Mouse (Mus musculus): Measurements from ENCODE around the gene Clic5. TPM values are rescaled to one million over a fixed set of nuclear protein-coding genes. Genes with fewer than 3 reads are reported as not detected.

Clic5 gene
- polyA plus RNA-seq, 1 experiment from 2014 or later = 10.5 TPM

GRCm38 (mm10) chr17:44204787-44205186 lies 16.4 kb downstream of the Clic5 start:
- H3K4me1 ChIP-seq (replicated peaks; ENCODE audit: control insufficient read depth, insufficient read depth, low read length) = no peaks in the 10 kb centered on the region
- H3K4me2 ChIP-seq (ENCODE audit: low read length) = no peak overlapping the region
- DNase-seq (ENCODE audit: low spot score) (no peak), ATAC-seq (replicated peaks; ENCODE audit: low FRiP score, low TSS enrichment, low read depth) (no peak)
- no peaks in the 10 kb centered on the region for H3K9me3 ChIP-seq (ENCODE audit: control insufficient read depth, low read length)
- no peaks in the 10 kb centered on the region for H3K36me3 ChIP-seq (ENCODE audit: control insufficient read depth, insufficient read depth, low read length)
- H3K27me3 ChIP-seq (replicated peaks; ENCODE audit: control insufficient read depth, insufficient read depth, low read length) = no peaks in the 10 kb centered on the region
- H3K27ac ChIP-seq (ENCODE audit: low read depth) = no peak overlapping the region
- WGBS = 88% methylated on average over 1 of the region's 1 CpGs
- H3K4me3 ChIP-seq (ENCODE audit: low read depth, low read length) = no peak overlapping the region
- no peak overlapping the region for H3K9ac ChIP-seq (ENCODE audit: low read length)

- no peaks in the 10 kb centered on the region for H3K9me3 ChIP-seq (ENCODE audit: control insufficient read depth, low read length)
Measured at GRCm38 (mm10) chr17:44205562-44205961, 17.2 kb downstream of the Clic5 start.

GRCm38 (mm10) chr17:44208900-44209299 lies 20.5 kb downstream of the Clic5 start:
- Histone ChIP-seq H3K9me3 (ENCODE audit: control insufficient read depth, low read length) (no peaks in the 10 kb centered on the region), H3K4me2 (ENCODE audit: low read length) (no peak overlapping the region), H3K4me1 (replicated peaks; ENCODE audit: control insufficient read depth, insufficient read depth, low read length) (no peaks in the 10 kb centered on the region), H3K27ac (ENCODE audit: low read depth) (no peak overlapping the region), H3K9ac (ENCODE audit: low read length) (no peak overlapping the region), H3K4me3 (ENCODE audit: low read depth, low read length) (no peak overlapping the region), H3K36me3 (ENCODE audit: control insufficient read depth, insufficient read depth, low read length) (no peaks in the 10 kb centered on the region), H3K27me3 (replicated peaks; ENCODE audit: control insufficient read depth, insufficient read depth, low read length) (no peaks in the 10 kb centered on the region)
- no peak for DNase-seq (ENCODE audit: low spot score)
- WGBS = 79% methylated on average over 4 of the region's 4 CpGs
- no peak for ATAC-seq (replicated peaks; ENCODE audit: low FRiP score, low TSS enrichment, low read depth)

More at GRCm38 (mm10) chr17:44205562-44205961, 17.2 kb downstream of the Clic5 start:
- no peak overlapping the region for H3K4me2 ChIP-seq (ENCODE audit: low read length)
- H3K4me3 ChIP-seq (ENCODE audit: low read depth, low read length) = no peak overlapping the region
- H3K27me3 ChIP-seq (replicated peaks; ENCODE audit: control insufficient read depth, insufficient read depth, low read length) = no peaks in the 10 kb centered on the region
- ATAC-seq (replicated peaks; ENCODE audit: low FRiP score, low TSS enrichment, low read depth) = no peak
- DNase-seq (ENCODE audit: low spot score) = no peak
- 48% methylated on average over 3 of the region's 3 CpGs for WGBS
- no peak overlapping the region for H3K9ac ChIP-seq (ENCODE audit: low read length)
- no peak overlapping the region for H3K27ac ChIP-seq (ENCODE audit: low read depth)
- no peaks in the 10 kb centered on the region for H3K4me1 ChIP-seq (replicated peaks; ENCODE audit: control insufficient read depth, insufficient read depth, low read length)
- H3K36me3 ChIP-seq (ENCODE audit: control insufficient read depth, insufficient read depth, low read length) = no peaks in the 10 kb centered on the region

GRCm38 (mm10) chr17:44212960-44213619 lies 24.7 kb downstream of the Clic5 start:
- Histone ChIP-seq H3K4me2 (ENCODE audit: low read length) (no peak overlapping the region), H3K4me3 (ENCODE audit: low read depth, low read length) (no peak overlapping the region), H3K27me3 (replicated peaks; ENCODE audit: control insufficient read depth, insufficient read depth, low read length) (no peaks in the 10 kb centered on the region), H3K27ac (ENCODE audit: low read depth) (no peak overlapping the region), H3K9ac (ENCODE audit: low read length) (no peak overlapping the region), H3K9me3 (ENCODE audit: control insufficient read depth, low read length) (no peaks in the 10 kb centered on the region), H3K4me1 (replicated peaks; ENCODE audit: control insufficient read depth, insufficient read depth, low read length) (no peaks in the 10 kb centered on the region), H3K36me3 (ENCODE audit: control insufficient read depth, insufficient read depth, low read length) (no peaks in the 10 kb centered on the region)
- DNase-seq (ENCODE audit: low spot score) (no peak), ATAC-seq (replicated peaks; ENCODE audit: low FRiP score, low TSS enrichment, low read depth) (no peak)
- WGBS = 81% methylated on average over 5 of the region's 5 CpGs

- WGBS = 89% methylated on average over 9 of the region's 9 CpGs
- DNase-seq (ENCODE audit: low spot score) (no peak), ATAC-seq (replicated peaks; ENCODE audit: low FRiP score, low TSS enrichment, low read depth) (no peak)
- no peaks in the 10 kb centered on the region for H3K27me3 ChIP-seq (replicated peaks; ENCODE audit: control insufficient read depth, insufficient read depth, low read length)
- H3K4me2 ChIP-seq (ENCODE audit: low read length) = no peak overlapping the region
- no peaks in the 10 kb centered on the region for H3K4me1 ChIP-seq (replicated peaks; ENCODE audit: control insufficient read depth, insufficient read depth, low read length)
- H3K9me3 ChIP-seq (ENCODE audit: control insufficient read depth, low read length) = no peaks in the 10 kb centered on the region
- no peak overlapping the region for H3K27ac ChIP-seq (ENCODE audit: low read depth)
- no peaks in the 10 kb centered on the region for H3K36me3 ChIP-seq (ENCODE audit: control insufficient read depth, insufficient read depth, low read length)
- no peak overlapping the region for H3K9ac ChIP-seq (ENCODE audit: low read length)
- no peak overlapping the region for H3K4me3 ChIP-seq (ENCODE audit: low read depth, low read length)
Measured at GRCm38 (mm10) chr17:44215196-44215799, 26.9 kb downstream of the Clic5 start.

- Histone ChIP-seq H3K36me3 (ENCODE audit: control insufficient read depth, insufficient read depth, low read length) (no peaks in the 10 kb centered on the region), H3K4me1 (replicated peaks; ENCODE audit: control insufficient read depth, insufficient read depth, low read length) (no peaks in the 10 kb centered on the region), H3K4me3 (ENCODE audit: low read depth, low read length) (no peak overlapping the region), H3K27me3 (replicated peaks; ENCODE audit: control insufficient read depth, insufficient read depth, low read length) (no peaks in the 10 kb centered on the region), H3K4me2 (ENCODE audit: low read length) (no peak overlapping the region), H3K9ac (ENCODE audit: low read length) (no peak overlapping the region), H3K9me3 (ENCODE audit: control insufficient read depth, low read length) (no peaks in the 10 kb centered on the region), H3K27ac (ENCODE audit: low read depth) (no peak overlapping the region)
- ATAC-seq (replicated peaks; ENCODE audit: low FRiP score, low TSS enrichment, low read depth) = no peak
- no peak for DNase-seq (ENCODE audit: low spot score)
- 77% methylated on average over 2 of the region's 2 CpGs for WGBS
Measured at GRCm38 (mm10) chr17:44217185-44217584, 28.8 kb downstream of the Clic5 start.

GRCm38 (mm10) chr17:44219943-44220342 lies 31.6 kb downstream of the Clic5 start:
- WGBS = 80% methylated on average over 2 of the region's 2 CpGs
- no peaks in the 10 kb centered on the region for H3K36me3 ChIP-seq (ENCODE audit: control insufficient read depth, insufficient read depth, low read length)
- no peaks in the 10 kb centered on the region for H3K9me3 ChIP-seq (ENCODE audit: control insufficient read depth, low read length)
- no peak overlapping the region for H3K27ac ChIP-seq (ENCODE audit: low read depth)
- H3K9ac ChIP-seq (ENCODE audit: low read length) = no peak overlapping the region
- DNase-seq (ENCODE audit: low spot score) = no peak
- no peaks in the 10 kb centered on the region for H3K4me1 ChIP-seq (replicated peaks; ENCODE audit: control insufficient read depth, insufficient read depth, low read length)
- H3K4me2 ChIP-seq (ENCODE audit: low read length) = no peak overlapping the region
- no peaks in the 10 kb centered on the region for H3K27me3 ChIP-seq (replicated peaks; ENCODE audit: control insufficient read depth, insufficient read depth, low read length)
- no peak overlapping the region for H3K4me3 ChIP-seq (ENCODE audit: low read depth, low read length)
- ATAC-seq (replicated peaks; ENCODE audit: low FRiP score, low TSS enrichment, low read depth) = no peak

GRCm38 (mm10) chr17:44228428-44228827 lies 40.0 kb downstream of the Clic5 start:
- DNase-seq (ENCODE audit: low spot score) = no peak
- ATAC-seq (replicated peaks; ENCODE audit: low FRiP score, low TSS enrichment, low read depth) = no peak

GRCm38 (mm10) chr17:44230083-44230482 lies 41.7 kb downstream of the Clic5 start:
- Histone ChIP-seq H3K9me3 (ENCODE audit: control insufficient read depth, low read length) (no peaks in the 10 kb centered on the region), H3K4me1 (replicated peaks; ENCODE audit: control insufficient read depth, insufficient read depth, low read length) (no peaks in the 10 kb centered on the region), H3K4me3 (ENCODE audit: low read depth, low read length) (no peak overlapping the region), H3K27me3 (replicated peaks; ENCODE audit: control insufficient read depth, insufficient read depth, low read length) (no peaks in the 10 kb centered on the region), H3K27ac (ENCODE audit: low read depth) (no peak overlapping the region), H3K36me3 (ENCODE audit: control insufficient read depth, insufficient read depth, low read length) (no peaks in the 10 kb centered on the region), H3K9ac (ENCODE audit: low read length) (no peak overlapping the region), H3K4me2 (ENCODE audit: low read length) (no peak overlapping the region)
- 57% methylated on average over 10 of the region's 10 CpGs for WGBS
- DNase-seq (ENCODE audit: low spot score) (no peak), ATAC-seq (replicated peaks; ENCODE audit: low FRiP score, low TSS enrichment, low read depth) (no peak)

More at GRCm38 (mm10) chr17:44228428-44228827, 40.0 kb downstream of the Clic5 start:
- Histone ChIP-seq H3K9me3 (ENCODE audit: control insufficient read depth, low read length) (no peaks in the 10 kb centered on the region), H3K4me2 (ENCODE audit: low read length) (no peak overlapping the region), H3K4me3 (ENCODE audit: low read depth, low read length) (no peak overlapping the region), H3K9ac (ENCODE audit: low read length) (no peak overlapping the region), H3K27ac (ENCODE audit: low read depth) (no peak overlapping the region), H3K27me3 (replicated peaks; ENCODE audit: control insufficient read depth, insufficient read depth, low read length) (no peaks in the 10 kb centered on the region), H3K4me1 (replicated peaks; ENCODE audit: control insufficient read depth, insufficient read depth, low read length) (no peaks in the 10 kb centered on the region), H3K36me3 (ENCODE audit: control insufficient read depth, insufficient read depth, low read length) (no peaks in the 10 kb centered on the region)
- WGBS = 93% methylated on average over 5 of the region's 5 CpGs
